Mouse (Mus musculus) testis, adult 2 months (tissue): ENCODE measurements around the gene Oit3.

Experiments
- CTCF ChIP-seq: fragments of 200-500 bp; IDR thresholded peaks from 2 replicates; pipeline ENCODE4 v1.5.1; 2012; ENCODE audit warnings: low read depth, mild to moderate bottlenecking, inconsistent platforms, low read length, moderate library complexity; ENCODE audit not compliant: control insufficient read depth, insufficient read depth, insufficient replicate concordance
- POLR2A ChIP-seq: fragments of 200-500 bp; IDR thresholded peaks from 2 replicates; pipeline ENCODE4 v1.6.1; 2012; ENCODE audit warnings: low read depth, mild to moderate bottlenecking, inconsistent platforms, low read length, moderate library complexity; ENCODE audit not compliant: control insufficient read depth

DNA sequence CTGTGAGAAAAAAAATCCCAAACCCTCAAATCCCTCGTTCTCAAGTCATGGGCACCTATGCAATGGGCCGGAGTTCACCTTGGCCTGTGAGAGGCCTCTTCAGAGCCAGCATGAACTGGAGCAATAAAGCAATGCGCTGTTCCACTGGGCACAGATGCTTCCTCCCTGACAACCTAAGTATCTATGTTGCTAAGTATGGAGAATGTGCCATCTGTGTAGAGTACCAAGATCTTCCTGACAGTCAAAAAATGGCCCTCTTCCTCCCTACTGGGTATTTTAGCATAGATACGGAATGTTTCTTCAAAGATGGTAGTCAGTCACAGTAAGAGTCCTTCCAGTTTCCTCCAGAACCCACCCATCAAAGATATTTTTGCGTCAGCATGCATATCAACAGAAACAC is 39.8 kb upstream of the Oit3 start:
- TF ChIP-seq CTCF, result no peak
- TF ChIP-seq POLR2A, result no peak
